10 mouse cellular contexts compared by ENCODE assay signal in genomic region chr6:87790779-87791480, GRCm38 (mm10). TPM values are rescaled to one million over a fixed set of nuclear protein-coding genes. Genes with fewer than 3 reads are reported as not detected.
DNase-seq lines count a peak whose midpoint lies in the region; ATAC-seq and TF ChIP-seq lines count a peak whose summit lies in the region.
"Had no signal": no experiment of that assay in that cellular context is flagged by ENCODE, and none has a peak within 500 bp of the region (broad histone marks: within the 10 kb centered on the region; RNA-seq: fewer than 3 reads in every experiment).

No protein-coding gene starts in this region.

- TF ChIP-seq CTCF in kidney, postnatal 0 days (IDR thresholded peaks at IDR 0.05; ENCODE audit: low read depth): no peak

- peaks cover 9% of the 10 kb centered on the region for H3K4me1 ChIP-seq in kidney, postnatal 0 days (replicated peaks; ENCODE audit: insufficient read depth, low read length)

- peak; percentile 48 for DNase-seq in cerebellum, adult 9-10 months
- peak; percentile 84 for DNase-seq in MEL-GATA-1-ER (ENCODE audit: extremely low read depth, low read depth)
- peak; percentile 10 for DNase-seq in kidney, postnatal 0 days (ENCODE audit: low spot score)
- DNase-seq in right cerebral cortex, postnatal 36 days (ENCODE audit: low spot score in 2 of 2): no peak
- no peak for DNase-seq in ovary, adult 18-20 months (ENCODE audit: low spot score)
- DNase-seq: adrenal gland, adult 8-10 months had no signal

- ATAC-seq in cerebellum, adult (ENCODE audit: insufficient number of reproducible peaks, low FRiP score, low TSS enrichment): no peak
- no peak; the same call in 1 of the 2 replicates for ATAC-seq in kidney, postnatal 0 days (replicated peaks; ENCODE audit: low FRiP score, low read depth)
- peak; percentile 84 for ATAC-seq in megakaryocyte progenitor cell, adult 5-6 weeks (replicated peaks; ENCODE audit: poor library complexity)
- no peak for ATAC-seq in CD4-positive, CD25-positive, alpha-beta regulatory T cell, adult 4 months

- no peak overlapping the region for H3K4me2 ChIP-seq in kidney, postnatal 0 days (ENCODE audit: low read length)

- no peaks in the 10 kb centered on the region for H3K27me3 ChIP-seq in kidney, postnatal 0 days (ENCODE audit: insufficient read depth, low read length)

- peaks cover 11% of the 10 kb centered on the region for H3K36me3 ChIP-seq in kidney, postnatal 0 days (ENCODE audit: insufficient read depth, low read length)

- H3K9ac ChIP-seq in kidney, postnatal 0 days (ENCODE audit: low read depth, low read length): no peak overlapping the region

- H3K27ac ChIP-seq in kidney, postnatal 0 days: 0 out of 2 replicates have a peak overlapping the region, but pooled peaks have one; percentile 2

- no peak overlapping the region for H3K4me3 ChIP-seq in kidney, postnatal 0 days (replicated peaks; ENCODE audit: low read depth, low read length)

- WGBS in kidney, postnatal 0 days: 65% methylated on average over 7 of the region's 7 CpGs

- no peaks in the 10 kb centered on the region for H3K9me3 ChIP-seq in kidney, postnatal 0 days (replicated peaks; ENCODE audit: low read length)

RNA-seq across cellular contexts. Expression of gene Gp9, which starts 13.1 kb away (rescaled TPM):
- polyA plus RNA-seq in kidney, postnatal 0 days (2015; fragmentation: Nextera tagmentation; extraction: Ambion mirVana): 0.42 and 0.66 TPM in 2 replicates
- 1.9 and 2.2 TPM in 2 replicates for total RNA-seq in megakaryocyte progenitor cell, adult 5-6 weeks (2015)
- total RNA-seq in megakaryocyte progenitor cell, adult 5-6 weeks (2017): 0.81 and 2.3 TPM in 2 replicates
- polyA plus RNA-seq in CD4-positive, CD25-positive, alpha-beta regulatory T cell, adult 4 months (2017; shearing (Covaris generic)): not detected
- total RNA-seq: midbrain, postnatal 0 days had no signal
- polyA plus RNA-seq: midbrain, postnatal 0 days had no signal

RNA-seq across cellular contexts. Expression of gene Rab43, which starts 21.0 kb away (rescaled TPM):
- 16.4 and 17.1 TPM in 2 replicates for polyA plus RNA-seq in kidney, postnatal 0 days (2015; fragmentation: Nextera tagmentation; extraction: Ambion mirVana)
- total RNA-seq in megakaryocyte progenitor cell, adult 5-6 weeks (2015): 12.7 and 17.9 TPM in 2 replicates
- total RNA-seq in megakaryocyte progenitor cell, adult 5-6 weeks (2017): 3.5 and 5.1 TPM in 2 replicates
- polyA plus RNA-seq in CD4-positive, CD25-positive, alpha-beta regulatory T cell, adult 4 months (2017; shearing (Covaris generic)): 10 to 100 TPM; 10.1 to 12.7 TPM

RNA-seq across cellular contexts. Expression of gene Gm45140, which starts 44.7 kb away (rescaled TPM):
- polyA plus RNA-seq in kidney, postnatal 0 days (2015; fragmentation: Nextera tagmentation; extraction: Ambion mirVana): 3.0 and 4.1 TPM in 2 replicates
- total RNA-seq in megakaryocyte progenitor cell, adult 5-6 weeks (2015): 2.2 and 3.7 TPM in 2 replicates
- 17.4 and 19.9 TPM in 2 replicates for total RNA-seq in megakaryocyte progenitor cell, adult 5-6 weeks (2017)
- polyA plus RNA-seq in CD4-positive, CD25-positive, alpha-beta regulatory T cell, adult 4 months (2017; shearing (Covaris generic)): 1 to 10 TPM; 3.7 to 5.3 TPM

RNA-seq across cellular contexts. Expression of gene Isy1, which starts 47.7 kb away (rescaled TPM):
- polyA plus RNA-seq in kidney, postnatal 0 days (2015; fragmentation: Nextera tagmentation; extraction: Ambion mirVana): 46.6 and 48.5 TPM in 2 replicates
- 27.8 and 32.1 TPM in 2 replicates for total RNA-seq in megakaryocyte progenitor cell, adult 5-6 weeks (2015)
- 115 and 136 TPM in 2 replicates for total RNA-seq in megakaryocyte progenitor cell, adult 5-6 weeks (2017)
- polyA plus RNA-seq in CD4-positive, CD25-positive, alpha-beta regulatory T cell, adult 4 months (2017; shearing (Covaris generic)): 10 to 100 TPM; 86.8 to 89.1 TPM

RNA-seq across cellular contexts. Expression of gene Cnbp, which starts 60.0 kb away (rescaled TPM):
- polyA plus RNA-seq in kidney, postnatal 0 days (2015; fragmentation: Nextera tagmentation; extraction: Ambion mirVana): 881 and 892 TPM in 2 replicates
- 670 and 676 TPM in 2 replicates for total RNA-seq in megakaryocyte progenitor cell, adult 5-6 weeks (2015)
- 953 and 1,115 TPM in 2 replicates for total RNA-seq in megakaryocyte progenitor cell, adult 5-6 weeks (2017)
- polyA plus RNA-seq in CD4-positive, CD25-positive, alpha-beta regulatory T cell, adult 4 months (2017; shearing (Covaris generic)): 1,000 to 10,000 TPM in 1 of 2 experiments, 100 to 1,000 TPM in 1; 984 to 1,123 TPM

Comparison
In these comparisons a context has a peak if more than half of its experiments do, and no peak if none do; other contexts are left out.
1. DNase-seq: peak in cerebellum, adult 9-10 months (single experiment), MEL-GATA-1-ER (single experiment) and kidney, postnatal 0 days (single experiment); none in right cerebral cortex, postnatal 36 days (0 of 2) and ovary, adult 18-20 months (single experiment).